Mouse (Mus musculus) cortical plate, adult 2 months (tissue): ENCODE data around the gene Gm17509.

Experiments used
- CTCF ChIP-seq: fragments of 200-500 bp; IDR thresholded peaks from 2 replicates; pipeline ENCODE4 v1.5.1; 2011; ENCODE audit warnings: mild to moderate bottlenecking, control low read depth, low read length; ENCODE audit not compliant: insufficient read depth; ENCODE audit errors: extremely low read depth
- POLR2A ChIP-seq: fragments of 200-500 bp; IDR thresholded peaks from 2 replicates; pipeline ENCODE4 v1.6.1; 2011; ENCODE audit warnings: mild to moderate bottlenecking, low read length, control low read depth; ENCODE audit not compliant: insufficient read depth; ENCODE audit errors: extremely low read depth

DNA sequence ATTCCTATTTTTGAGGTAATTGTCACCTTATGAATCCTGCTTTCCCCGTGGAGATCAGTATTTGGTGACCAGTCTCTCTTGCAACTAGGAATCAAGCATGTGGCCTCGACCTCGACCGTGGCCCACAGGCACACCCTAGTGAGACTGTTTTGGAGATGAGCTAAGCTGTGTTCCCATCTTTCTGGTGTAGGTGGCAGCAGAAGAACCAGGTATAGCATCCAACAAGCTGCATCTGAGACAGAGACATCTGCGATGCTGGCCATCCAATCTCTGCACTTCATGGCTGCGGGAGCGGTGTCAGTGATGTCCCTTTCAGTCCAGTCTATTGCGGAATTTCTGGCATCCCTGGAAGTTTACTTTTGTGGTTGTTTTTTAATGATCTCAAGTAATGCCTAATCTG, 14.8 kb downstream of the Gm17509 start:
- TF ChIP-seq CTCF (no peak), POLR2A (no peak)
